Mouse (Mus musculus) urinary bladder, adult 18-20 months (tissue): ENCODE data around the gene Cnbd2.

Experiments
- DNase-seq, 2 experiments: peaks; one replicate each; pipeline ENCODE4 v3.0.0; 2022; ENCODE audit warnings: low spot score in 2 of 2, mixed read lengths in 2 of 2

Cnbd2 gene

DNA sequence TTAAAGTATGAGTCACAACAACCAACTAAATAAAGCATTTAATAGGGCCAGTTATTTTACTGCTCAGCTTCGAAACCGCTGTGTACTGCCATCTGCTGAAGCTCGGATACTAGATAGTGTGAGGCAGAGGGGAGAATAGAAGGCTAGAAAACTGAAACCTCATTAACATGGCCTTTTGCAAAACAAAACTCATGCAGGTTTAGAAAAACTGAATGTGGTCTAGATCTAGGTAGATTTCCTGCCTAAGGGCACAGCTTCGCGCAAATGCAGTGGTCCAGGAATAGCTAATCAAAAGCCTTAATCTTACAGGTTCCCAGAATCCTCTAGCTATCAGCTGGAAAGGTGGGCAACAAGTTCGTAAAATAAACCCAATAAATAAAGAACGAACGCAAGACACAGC, 658 bp upstream of the Cnbd2 start:
- DNase-seq: no peak

DNA sequence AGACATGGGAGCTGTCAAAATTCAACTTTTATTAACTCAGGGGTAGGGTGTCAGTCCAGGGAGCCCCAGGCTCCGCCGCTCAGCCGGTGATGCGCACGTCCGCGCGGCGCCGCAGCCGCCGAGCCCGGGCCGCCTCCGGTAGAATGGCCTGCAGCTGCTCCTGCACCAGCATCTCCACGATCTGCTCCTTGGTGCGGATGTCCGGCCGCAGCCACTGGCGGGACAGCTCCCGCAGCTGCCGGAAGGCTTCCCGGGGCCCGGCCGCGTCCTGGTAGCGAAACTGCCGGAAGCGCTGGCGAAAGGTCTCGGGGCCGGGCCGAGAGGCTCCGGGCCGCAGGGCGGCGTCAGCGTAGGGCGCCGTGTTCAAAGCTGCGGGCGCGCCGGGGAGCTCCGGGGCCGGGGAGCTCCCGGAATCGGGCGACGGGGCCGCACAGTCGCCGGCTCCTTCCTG, 233 bp upstream of the Cnbd2 start:
- peak; percentile 36 to 64 for DNase-seq

DNA sequence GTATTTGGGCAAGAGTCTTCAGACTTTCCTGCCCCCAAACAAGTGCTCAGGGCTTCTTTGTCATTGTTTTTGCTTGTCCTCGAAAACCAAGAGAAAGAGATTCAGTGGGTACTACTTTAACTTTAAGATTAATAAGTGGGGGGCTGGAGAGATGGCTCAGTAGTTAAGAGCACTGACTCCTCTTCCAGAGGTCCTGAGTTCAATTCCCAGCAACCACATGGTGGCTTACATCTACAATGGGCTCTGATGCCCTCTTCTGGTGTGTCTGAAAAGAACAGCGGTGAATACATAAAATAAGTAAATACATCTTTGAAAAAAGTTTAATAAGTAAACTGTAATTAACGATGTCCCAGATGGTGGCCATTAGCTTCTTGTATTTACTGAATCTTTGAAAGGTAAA, 1.1 kb downstream of the Cnbd2 start:
- no peak for DNase-seq

DNA sequence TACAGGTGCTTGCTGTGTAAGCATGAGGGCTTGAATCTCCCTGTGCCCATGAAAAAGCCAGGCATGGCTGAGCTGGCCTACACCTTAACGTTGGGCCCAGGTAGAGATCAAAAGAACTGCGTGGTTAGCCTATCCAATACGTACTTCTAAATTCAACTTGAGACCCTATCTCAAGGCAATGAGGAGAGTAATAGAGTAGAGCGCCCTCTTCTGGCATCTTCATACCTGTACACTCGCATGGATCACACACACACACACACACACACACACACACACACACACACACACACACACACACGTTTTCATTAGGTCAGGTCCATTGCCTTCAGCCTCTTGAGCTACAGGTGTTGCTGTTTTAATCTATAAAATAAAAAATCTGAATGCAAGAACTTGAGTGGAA, 2.7 kb downstream of the Cnbd2 start:
- no peak for DNase-seq

DNA sequence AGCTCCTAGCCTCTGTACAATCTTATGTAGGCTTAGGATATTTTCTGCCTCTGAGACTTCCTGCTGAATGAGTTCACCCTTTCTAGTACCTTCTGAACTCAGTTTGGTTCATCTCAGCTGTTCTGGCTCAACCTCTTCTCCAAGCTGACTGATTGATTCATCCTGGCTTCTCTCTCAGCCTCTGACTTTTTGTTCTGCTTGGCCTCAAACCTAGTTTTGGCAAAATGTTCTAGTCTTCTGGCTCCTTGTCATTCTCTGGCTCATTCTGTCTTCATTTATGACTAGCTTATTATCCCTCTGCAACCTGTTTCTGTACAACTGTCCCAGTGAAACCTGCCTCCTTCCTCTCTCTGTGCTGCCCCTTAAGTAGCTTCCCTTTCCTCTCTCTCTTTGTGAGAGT, 6.4 kb downstream of the Cnbd2 start:
- DNase-seq: no peak

DNA sequence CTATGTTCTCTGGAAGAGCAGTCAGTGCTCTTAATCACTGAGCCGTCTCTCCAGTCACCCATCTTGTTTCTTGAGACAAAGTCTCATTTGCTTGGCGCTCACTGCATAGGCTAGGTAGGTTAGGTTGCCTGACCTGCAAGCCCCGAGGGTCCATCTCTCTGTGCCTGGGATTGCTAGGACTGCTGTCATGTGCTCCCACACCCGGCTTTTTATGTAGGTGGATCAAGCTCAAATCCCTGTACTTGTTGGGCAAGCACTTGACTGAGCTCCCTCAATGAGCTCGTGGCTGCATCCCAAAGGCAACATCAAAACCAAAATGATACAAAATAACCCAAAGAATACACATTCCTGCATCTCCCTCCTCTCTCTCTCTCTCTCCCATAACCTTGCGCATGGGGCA, 9.4 kb downstream of the Cnbd2 start:
- DNase-seq: no peak

DNA sequence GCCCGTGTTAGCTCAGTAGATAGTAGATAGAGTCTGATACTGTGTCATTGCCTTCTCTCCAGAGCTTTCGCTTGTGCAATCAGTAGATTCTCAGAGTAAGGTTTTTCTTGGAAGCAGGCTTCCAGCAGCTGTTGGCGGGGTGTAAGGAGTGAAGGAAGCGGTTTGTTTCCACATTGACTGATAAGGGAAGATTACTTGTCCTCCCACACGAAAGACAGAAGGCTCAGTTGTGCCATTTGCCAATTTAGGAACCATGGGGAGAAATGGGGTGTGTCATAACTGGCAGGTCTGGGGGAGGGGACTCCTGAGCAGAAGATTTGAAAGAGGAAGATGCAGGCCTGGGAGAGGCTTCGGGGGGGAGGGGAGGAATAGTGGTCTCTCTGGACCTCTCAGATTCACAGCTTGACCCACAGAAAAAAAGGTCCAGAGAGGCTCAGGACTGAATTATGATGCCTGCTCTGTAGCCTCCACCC, 12.1 kb downstream of the Cnbd2 start:
- peak in 1 of 2 experiments; percentile 44 for DNase-seq

DNA sequence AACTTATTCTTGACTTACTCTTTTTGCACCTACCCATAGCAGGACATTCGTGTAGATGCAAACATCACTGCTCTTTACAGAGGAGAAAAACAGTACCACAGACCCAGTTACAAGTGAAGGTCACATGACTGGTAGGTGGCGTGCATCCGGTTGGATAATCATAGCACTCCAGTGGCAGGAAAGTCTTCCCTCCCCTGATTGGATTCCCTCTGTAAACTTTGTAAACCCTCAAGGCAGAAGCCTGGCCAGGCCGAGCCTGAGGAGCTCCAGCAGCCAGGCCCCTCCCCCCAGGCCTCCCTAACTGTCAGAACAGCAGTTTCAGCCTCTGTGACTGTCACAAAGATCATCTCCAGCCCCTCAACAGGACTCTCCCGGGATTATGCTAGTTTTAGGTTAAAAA, 12.6 kb downstream of the Cnbd2 start:
- DNase-seq: peak in 1 of 2 experiments; percentile 50

DNA sequence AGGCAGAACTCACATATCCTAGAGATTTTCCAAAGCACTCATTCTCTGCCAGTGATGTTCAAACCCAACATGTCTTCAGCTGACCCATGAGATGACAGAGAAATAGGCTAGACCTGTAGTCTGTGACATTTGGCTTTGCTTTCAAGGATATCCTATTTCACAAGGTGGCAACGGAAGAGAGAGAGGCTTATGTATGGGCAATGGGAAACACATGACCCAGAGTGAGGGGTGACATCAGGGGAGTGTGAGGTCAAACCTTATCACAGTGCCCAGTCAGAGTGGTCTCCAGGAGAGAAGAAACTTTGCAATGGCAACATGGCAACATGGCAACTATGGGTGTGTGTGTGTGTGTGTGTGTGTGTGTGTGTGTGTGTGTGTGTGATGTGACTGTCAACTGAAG, 18.6 kb downstream of the Cnbd2 start:
- no peak for DNase-seq

DNA sequence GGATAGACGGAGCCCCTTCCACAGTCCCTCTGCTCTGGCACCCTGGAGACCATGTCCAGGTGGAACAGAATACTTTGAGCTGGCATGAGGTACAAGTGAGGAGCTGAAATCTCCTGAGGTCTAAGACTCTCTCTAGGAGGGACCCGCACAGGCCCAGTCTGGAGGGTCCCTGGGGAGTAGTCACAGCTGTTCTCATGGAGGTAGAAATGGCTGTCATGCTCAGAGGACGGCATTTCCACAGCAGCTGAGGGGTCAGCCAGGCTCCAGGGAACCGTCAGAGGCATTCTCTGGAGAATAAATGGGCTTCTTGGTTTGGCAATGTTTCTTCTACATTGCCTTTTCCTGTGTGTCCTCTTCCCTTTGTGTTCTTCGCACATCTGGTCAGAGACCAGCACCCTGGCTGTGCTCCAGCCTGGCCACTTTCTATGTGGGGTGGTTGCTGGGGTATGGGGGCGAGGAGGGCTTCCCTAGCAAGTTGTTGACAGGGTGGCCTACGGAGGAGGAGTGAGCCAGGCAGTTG, 19.4 kb downstream of the Cnbd2 start:
- DNase-seq: no peak

DNA sequence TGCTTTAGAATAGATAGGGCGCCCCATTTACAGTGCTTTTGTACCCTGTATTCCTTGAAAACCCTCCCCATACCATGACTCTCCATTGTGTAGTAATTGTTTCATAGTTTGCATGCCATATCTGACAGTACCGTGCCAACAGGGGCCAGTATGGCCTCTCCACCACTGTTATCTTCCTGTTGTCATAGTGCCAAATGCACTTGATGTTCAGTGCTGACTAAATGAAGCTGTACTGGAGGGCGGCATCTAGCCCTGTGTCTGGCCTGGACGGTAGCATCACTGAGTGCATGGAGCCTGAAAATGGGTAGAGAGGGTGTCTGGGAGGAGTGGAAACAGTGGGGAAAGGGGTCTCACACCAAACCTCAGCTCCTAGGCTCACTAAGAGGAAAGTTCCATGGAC, 28.0 kb downstream of the Cnbd2 start:
- no peak for DNase-seq

DNA sequence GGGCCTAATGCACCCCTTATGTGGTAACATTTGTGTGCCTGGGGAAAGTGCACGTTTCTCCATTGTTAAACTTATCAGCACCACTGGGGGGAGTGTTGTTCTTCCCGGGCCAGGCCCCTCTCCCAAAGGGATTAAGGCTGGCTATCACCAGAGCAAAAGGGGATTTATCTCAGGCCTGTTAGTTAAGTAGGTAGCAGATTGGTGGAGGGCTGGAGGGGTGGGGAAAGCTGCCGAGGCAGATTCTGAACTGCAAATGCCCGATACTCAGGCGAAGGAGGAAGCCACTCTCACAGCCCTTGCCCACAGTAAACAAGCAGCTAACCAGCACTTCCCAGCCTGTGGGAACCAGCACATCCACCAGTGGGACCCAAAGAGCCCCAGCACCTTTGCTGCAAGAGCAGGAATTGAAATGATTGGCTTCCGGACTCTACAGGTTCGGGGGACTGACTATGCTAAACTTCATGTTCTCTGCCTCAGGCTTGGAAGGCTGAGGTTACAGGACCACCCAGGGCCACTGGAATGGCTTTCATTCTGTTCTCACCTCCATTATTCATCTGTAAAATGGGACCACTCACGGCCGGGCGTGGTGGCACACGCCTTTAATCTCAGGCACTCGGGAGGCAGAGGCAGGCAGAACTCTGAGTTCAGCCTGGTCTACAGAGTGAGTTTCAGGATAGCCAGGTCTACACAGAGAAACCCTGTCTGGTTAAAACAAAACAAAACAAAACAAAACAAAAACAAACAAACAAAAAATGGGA, 32.9 kb downstream of the Cnbd2 start:
- no peak for DNase-seq

DNA sequence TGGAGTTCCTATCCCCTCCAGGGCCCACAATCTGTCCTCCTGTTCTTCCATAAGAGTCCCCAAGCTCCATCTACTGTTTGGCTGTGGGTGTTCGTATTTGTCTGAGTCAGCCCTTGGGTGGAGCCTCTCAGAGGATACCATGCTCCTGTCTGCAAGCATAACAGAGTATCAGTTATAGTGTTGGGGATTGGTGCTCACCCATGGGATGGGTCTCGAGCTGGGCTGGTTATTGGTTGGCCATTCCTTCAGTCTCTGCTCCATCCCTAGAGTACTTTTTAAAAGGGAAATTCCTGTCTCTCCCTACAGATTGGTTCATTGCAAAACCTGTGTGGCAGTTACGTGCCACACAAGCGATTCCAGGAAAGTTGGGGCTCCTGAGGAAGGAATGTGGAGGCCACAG, 36.7 kb downstream of the Cnbd2 start:
- DNase-seq: no peak

DNA sequence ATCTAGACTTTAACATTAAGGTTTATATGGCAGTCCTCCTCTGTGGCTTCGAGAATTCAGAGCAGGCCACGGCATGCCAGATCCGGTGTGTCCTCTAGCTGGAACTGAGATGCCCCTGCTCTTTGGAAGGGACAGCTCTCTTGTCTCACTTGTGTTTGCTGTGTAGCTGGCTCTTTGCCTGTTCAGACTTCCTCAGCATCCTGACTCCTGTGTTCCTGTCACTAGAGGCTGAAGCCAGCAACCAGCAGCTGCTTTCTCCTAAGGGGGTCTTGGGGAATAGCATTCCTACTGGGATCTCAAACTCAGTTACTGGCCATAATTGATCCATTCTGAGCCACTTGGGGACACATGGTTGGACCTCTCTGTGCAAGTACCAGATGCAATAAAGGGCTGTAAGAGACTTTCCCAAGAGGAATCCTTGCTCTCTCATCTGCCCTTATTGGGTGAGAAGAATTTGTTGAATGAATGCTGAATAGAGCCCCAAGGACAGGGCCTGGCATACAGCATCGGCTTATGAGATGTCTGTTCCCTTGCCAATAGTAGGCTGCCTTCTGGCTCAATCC, 37.3 kb downstream of the Cnbd2 start:
- no peak for DNase-seq

DNA sequence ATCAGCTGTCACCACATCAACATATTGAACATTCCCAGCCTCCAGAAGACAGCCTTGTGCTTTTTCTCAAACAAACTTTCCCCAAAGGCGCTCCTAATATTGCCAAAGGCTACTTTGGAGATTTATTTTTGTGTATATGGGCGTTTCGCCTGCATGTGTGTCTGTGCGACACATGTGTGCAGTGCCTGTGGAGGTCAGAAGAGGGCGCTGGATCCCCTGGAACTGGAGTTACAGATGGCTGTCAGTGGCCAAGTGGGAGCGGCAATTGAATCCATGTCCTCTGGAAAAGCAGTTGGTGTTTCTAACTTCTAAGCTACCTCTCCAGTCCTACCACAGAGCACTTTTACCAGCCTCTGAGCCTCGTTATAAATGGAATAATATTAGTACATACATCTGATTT, 39.1 kb downstream of the Cnbd2 start:
- DNase-seq: no peak

DNA sequence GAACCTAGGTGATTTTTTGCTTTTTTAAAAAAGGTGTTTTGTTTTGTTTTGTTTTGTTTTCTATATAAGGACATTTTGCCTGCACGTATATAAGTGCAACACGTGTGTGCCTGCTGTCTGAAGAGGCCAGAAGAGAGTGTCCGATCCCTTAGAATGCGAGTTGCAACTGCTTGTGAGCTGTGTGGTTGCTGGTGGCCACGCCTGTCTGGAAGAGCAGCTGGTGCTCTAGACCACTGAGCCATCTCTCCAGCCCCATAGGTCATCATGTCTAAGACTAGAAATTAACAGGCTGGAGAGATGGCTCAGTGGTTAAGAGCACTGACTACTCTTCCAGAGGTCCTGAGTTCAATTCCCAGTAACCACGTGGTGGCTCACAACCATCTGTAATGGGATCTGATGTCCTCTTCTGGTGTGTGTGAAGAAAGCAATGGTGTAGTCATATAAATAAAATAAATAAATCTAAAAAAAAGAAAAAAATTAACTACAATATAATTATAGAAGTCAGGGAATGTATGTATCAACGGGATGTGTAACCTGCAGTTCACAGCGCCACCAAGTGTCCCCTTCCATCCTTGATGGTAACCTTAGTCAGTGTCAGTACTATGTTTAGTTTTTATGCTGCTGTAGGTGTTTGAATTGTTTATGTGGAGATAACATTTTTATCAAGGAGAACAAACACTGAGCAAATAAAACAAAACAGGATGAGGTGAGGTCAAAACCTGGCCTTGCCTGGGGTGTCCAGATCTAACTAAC, 40.5 kb downstream of the Cnbd2 start:
- DNase-seq: no peak

DNA sequence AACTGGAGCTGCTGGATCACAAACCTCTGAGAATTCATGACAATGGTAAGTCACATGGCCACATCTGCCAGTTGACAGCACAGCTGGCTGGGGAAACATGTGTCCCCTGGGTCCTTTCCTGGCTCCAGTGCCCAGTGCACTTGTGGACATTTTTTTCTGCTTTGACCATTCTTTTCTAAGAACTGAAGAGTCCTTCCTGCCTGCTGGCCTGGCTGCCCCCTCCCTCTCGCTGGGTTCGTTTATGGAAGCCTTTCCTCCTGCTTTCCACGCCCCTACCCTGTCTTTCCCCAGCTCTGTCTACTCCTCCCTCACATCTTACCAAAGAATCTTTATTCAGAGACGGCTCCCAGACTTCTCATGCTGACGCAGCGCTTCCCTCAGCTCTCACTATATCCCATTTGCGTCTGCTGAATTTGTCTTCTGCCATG, 41.2 kb downstream of the Cnbd2 start:
- no peak for DNase-seq

DNA sequence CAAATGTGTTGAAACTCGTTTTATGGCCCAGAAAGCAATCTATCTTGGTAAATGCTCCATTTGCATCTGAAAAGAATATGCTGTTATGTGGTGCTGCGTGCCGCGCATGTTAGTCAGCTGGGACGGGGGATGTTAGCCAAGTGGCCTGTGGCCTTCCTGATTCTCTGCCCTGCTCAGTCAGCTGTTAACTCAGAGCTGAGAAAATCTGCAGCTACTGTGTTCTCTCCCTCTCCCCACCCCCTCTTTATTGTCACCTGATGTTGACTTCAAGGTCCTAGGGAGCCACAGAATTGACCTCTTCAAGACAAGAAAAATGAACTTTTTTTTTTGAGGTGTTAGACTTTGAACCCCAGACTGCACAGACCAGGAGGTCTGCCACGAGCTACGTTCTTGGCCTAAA, 43.9 kb downstream of the Cnbd2 start:
- no peak for DNase-seq

DNA sequence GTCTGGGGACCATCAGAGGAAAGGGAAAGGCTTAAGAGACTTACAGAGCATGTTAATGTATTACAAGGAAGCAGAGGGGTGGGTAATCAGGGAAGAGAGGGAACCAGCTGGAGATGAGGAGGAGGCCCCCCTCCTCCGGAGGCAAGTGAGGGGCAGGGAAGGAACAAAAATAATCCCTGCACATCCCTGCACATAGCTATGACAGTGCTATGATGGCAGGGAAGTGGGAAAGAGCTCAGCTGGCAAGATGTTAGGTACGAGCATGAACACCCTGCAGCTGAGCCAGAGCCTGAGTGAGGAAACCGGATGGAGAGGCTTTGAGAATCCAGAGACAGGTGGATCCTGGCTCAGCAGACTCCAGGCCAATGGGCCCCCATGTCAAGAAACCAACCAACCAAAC, 56.4 kb downstream of the Cnbd2 start:
- DNase-seq: no peak

DNA sequence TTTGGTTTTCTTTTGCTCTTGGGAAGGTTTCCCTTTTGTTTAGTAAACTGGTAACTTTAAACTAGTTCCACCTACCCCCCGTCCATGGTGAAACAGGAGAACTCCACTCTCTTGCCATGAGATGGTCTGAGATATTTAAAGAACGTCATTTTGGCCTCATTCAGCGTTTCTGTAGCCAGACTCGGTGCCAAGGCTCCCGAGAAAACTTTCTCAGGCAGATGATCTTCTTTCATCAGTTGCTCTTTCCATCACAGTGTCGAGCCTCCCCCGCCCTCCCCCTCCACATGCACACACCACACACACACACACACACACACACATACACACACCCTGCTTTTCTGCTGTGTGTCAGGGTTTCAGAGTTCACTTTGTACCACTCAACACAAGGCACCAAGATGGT, 58.8 kb downstream of the Cnbd2 start:
- no peak for DNase-seq

DNA sequence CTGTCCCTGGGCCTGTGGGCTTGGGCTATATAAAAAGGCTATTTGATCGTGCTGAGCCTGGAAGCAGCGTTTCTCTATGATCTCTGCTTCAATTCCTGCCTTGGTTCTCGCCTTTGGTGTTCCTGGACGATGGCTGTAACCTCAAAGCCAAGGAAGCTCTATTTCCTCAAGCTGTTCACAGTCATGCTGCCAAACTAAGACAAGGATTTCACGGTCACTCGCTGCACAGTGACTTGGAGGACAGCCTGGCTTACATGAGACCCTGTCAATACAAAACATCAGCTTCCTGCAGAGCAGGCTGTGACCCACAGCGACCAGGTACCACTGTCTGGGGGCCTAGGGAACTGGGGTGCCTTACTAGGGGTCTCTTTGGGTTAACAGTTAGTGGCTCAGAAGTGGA, 64.9 kb downstream of the Cnbd2 start:
- DNase-seq: no peak

DNA sequence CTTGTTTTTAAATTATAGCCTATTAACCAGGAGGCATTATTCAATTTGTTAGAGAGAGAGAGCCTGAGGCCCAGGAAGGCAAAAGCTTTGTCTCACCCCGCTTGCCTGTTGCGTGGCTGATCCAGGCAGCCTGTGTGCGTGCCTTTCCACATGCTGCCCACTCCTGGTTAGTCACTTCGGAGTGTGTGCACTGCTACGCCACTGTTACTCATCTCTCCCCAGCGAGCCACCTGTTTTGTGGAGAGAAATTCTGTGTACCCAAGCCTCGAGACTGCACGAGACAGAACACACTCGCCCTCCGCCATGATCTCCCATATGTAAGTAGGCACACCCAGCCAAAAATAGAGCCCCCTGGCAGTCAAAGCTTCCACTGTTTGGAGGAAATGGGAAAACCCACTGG, 67.8 kb downstream of the Cnbd2 start:
- DNase-seq: no peak

DNA sequence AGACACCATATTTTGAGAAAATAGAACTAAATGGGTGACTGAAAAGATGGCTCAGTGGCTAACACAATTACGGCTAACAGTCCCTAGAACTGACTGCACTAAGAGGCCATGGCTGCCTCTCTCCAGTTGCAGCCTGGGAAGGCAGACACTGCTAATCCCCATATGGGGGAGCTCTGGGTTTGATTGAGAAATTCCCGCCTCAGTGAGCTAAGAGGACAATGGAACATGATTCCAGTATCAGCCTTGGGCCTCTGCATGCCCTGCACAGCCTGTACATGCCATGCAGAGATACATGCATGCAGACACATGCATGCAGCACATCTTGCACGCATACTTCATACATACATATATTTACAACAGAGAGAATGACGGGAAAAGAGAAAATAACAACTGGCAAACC, 69.3 kb downstream of the Cnbd2 start:
- DNase-seq: no peak
